Mouse (Mus musculus) cortical plate, adult 2 months (tissue): ENCODE data around the gene Cnn3.

Experiments
- CTCF ChIP-seq: fragments of 200-500 bp; IDR thresholded peaks from 2 replicates; pipeline ENCODE4 v1.5.1; 2011; ENCODE audit warnings: mild to moderate bottlenecking, control low read depth, low read length; ENCODE audit not compliant: insufficient read depth; ENCODE audit errors: extremely low read depth
- POLR2A ChIP-seq: fragments of 200-500 bp; IDR thresholded peaks from 2 replicates; pipeline ENCODE4 v1.6.1; 2011; ENCODE audit warnings: mild to moderate bottlenecking, low read length, control low read depth; ENCODE audit not compliant: insufficient read depth; ENCODE audit errors: extremely low read depth

DNA sequence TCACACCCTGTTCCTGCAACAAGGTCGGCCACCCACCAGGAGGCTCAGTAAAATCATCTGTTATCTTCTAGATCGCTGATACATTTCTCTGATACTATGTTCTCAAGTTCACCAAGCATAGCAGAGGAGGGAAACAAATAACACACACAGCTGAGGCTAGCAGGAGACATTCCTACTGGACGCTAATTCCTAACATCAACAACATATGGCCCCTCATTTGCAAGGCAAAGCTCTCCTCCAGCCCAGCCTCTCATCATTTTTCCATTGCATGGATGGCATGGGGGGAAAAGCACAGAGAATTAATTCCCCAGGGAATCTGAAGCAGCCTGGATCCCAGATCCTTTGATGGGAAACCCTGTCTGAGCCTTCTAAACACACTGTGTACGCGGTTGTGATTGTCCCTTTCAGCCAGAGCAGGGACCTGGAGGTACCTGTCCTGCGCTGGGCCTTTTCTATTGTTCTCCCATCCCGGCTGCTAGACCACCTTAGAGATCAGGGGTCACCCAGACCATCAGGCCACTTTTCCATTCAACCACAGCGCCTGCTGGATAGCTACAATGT, 78.7 kb downstream of the Cnn3 start:
- TF ChIP-seq CTCF: no peak
- TF ChIP-seq POLR2A: no peak
